Mouse (Mus musculus) spleen, adult 2 months (tissue): ENCODE results near the gene Slc25a22. TPM values are rescaled to one million over a fixed set of nuclear protein-coding genes. Genes with fewer than 3 reads are reported as not detected.
A peak's percentile ranks its signal among the peaks of the same experiment; 100 is the strongest.

Experiments
- DNase-seq, 2 experiments: peaks; one replicate each; pipeline versions ENCODE4 v3.0.0 to v3.0.0-alpha.2; 2012 to 2021; ENCODE audit warnings: low spot score in 2 of 2, low read depth in 1 of 2
- H3K27ac ChIP-seq: fragments of 200-500 bp; 2 replicates; pipeline ENCODE4 v1.5.1; 2012; ENCODE audit warnings: low read length, inconsistent platforms; ENCODE audit not compliant: insufficient read depth
- H3K27me3 ChIP-seq: fragments of 200-500 bp; 2 replicates; pipeline ENCODE4 v1.6.1; 2012; ENCODE audit warnings: mild to moderate bottlenecking, moderate library complexity, low read length, inconsistent platforms; ENCODE audit not compliant: control insufficient read depth, insufficient read depth
- H3K36me3 ChIP-seq: fragments of 200-500 bp; 2 replicates; pipeline ENCODE4 v1.6.1; 2012; ENCODE audit warnings: mild to moderate bottlenecking, low read length, inconsistent platforms; ENCODE audit not compliant: control insufficient read depth, insufficient read depth
- H3K4me1 ChIP-seq: fragments of 200-500 bp; 2 replicates; pipeline ENCODE4 v1.6.1; 2011; ENCODE audit warnings: inconsistent platforms; ENCODE audit not compliant: control insufficient read depth, insufficient read depth, insufficient read length
- H3K4me3 ChIP-seq: fragments of 200-500 bp; 2 replicates; pipeline ENCODE4 v1.5.1; 2011; ENCODE audit warnings: mild to moderate bottlenecking, inconsistent platforms; ENCODE audit not compliant: insufficient read depth, insufficient read length; ENCODE audit errors: extremely low read depth
- CTCF ChIP-seq: fragments of 200-500 bp; IDR thresholded peaks from 2 replicates; pipeline ENCODE4 v1.5.1; 2011; ENCODE audit warnings: mild to moderate bottlenecking, inconsistent platforms; ENCODE audit not compliant: insufficient read depth, insufficient read length, insufficient replicate concordance; ENCODE audit errors: extremely low read depth
- POLR2A ChIP-seq: fragments of 200-500 bp; IDR thresholded peaks from 2 replicates; pipeline ENCODE4 v1.6.1; 2011; ENCODE audit warnings: low read depth, low read length, inconsistent platforms
- WGBS: fragments of 180-500 bp; shearing (Covaris S2); methylation state at CpG from one replicate; pipeline ENCODE4 v1.1.7; 2018; 5-methylcytosine and 5-hydroxymethylcytosine counted together
- polyA plus RNA-seq: library from polyadenylated mRNA; depleted of rRNA; stranded (reverse); fragments of >200 nt; gene quantifications from 2 replicates; pipeline ENCODE4 v1.2.3, GENCODE M21; 2012

The Slc25a22 gene
- polyA plus RNA-seq, 1 experiment: 66.2 TPM

DNA sequence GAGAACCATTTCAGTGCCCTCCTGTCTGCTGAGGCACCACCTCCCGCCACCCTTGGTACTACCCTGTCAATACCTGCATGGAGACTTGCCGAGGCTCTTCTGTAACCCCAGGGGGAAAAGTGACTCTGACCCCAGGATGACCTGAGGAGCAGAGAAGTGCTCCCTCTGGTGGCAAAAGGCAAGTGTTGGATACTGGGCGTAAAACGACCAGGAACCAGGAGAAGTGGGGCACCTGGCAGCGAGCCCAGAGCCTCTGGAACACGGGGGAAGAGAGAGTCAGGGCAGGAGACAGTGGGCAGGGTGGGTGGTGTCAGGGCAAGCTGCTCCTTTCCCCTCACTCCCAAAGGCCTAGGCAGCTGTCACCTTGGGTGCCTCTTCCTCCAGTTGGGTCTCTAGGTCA is 2.9 kb upstream of the Slc25a22 start:
- H3K36me3 ChIP-seq: no peaks in the 10 kb centered on the region
- TF ChIP-seq CTCF: peak; percentile 51; the same call in 1 of the 2 replicates
- no peak for TF ChIP-seq POLR2A
- H3K4me3 ChIP-seq: no peak overlapping the region
- H3K27me3 ChIP-seq: no peaks in the 10 kb centered on the region
- DNase-seq: peak in 1 of 2 experiments; percentile 38
- no peak overlapping the region for H3K27ac ChIP-seq
- 41% methylated on average over 6 of the region's 6 CpGs for WGBS
- peaks cover 23% of the 10 kb centered on the region; the same call in 1 of the 2 replicates for H3K4me1 ChIP-seq

DNA sequence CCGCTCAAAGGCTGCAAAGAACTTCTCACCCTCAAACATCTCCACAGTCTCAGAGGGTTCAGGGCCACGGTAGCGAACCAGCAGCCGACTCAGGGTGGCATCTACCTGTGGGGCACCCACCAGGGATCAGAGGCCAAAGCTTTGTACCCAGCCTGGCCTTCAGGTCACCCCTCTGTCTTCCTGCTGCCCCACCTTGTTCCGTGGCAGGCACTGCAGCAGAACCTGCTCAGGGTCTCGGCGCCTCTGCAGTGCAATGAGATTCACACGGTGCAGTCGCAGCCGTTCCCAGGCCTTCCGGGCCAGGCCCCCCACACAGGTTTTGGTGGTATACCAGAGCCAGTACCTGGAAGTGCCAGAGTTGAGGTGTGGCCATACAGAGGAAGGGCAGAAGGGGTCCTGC is 2.1 kb upstream of the Slc25a22 start:
- Histone ChIP-seq H3K27me3 (no peaks in the 10 kb centered on the region), H3K36me3 (no peaks in the 10 kb centered on the region)

DNA sequence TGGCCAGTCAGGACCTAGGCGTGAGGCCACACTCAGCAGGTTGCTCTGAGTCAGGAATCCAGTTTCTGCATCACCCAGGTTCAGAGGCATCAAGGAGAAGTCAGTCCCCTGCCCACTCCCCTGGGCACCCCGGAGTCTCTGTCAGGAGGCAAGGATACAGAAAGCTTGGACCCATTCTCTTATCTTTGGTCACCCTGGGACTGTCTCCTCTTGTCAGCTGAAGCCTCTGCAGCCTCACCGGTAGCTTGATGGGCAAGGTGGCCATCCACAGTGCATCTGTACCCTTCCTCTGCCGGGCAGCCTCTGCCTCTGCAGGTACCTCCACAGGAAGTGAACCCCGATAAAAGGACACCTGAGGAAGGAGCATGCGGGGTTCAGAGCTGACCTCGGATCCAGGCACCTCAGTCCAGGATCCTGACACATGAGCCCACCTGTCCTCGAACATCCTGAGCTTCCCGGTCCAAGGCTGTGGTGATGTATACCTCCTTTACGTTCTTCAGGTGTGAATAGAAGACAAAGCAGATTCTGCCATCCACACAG is 1.5 kb upstream of the Slc25a22 start:
- Histone ChIP-seq H3K4me1 (peaks cover 33% of the 10 kb centered on the region; the same call in 1 of the 2 replicates), H3K36me3 (no peaks in the 10 kb centered on the region), H3K27ac (no peak overlapping the region), H3K27me3 (no peaks in the 10 kb centered on the region), H3K4me3 (no peak overlapping the region)
- TF ChIP-seq CTCF: no peak
- TF ChIP-seq POLR2A: no peak
- no peak for DNase-seq
- WGBS: 97% methylated on average over 10 of the region's 10 CpGs

More for the DNA sequence above, 2.1 kb upstream of the Slc25a22 start:
- Histone ChIP-seq H3K27ac (no peak overlapping the region), H3K4me3 (no peak overlapping the region), H3K4me1 (peaks cover 27% of the 10 kb centered on the region; the same call in 1 of the 2 replicates)
- no peak for DNase-seq
- 98% methylated on average over 11 of the region's 11 CpGs for WGBS
- TF ChIP-seq CTCF (no peak), POLR2A (no peak)

DNA sequence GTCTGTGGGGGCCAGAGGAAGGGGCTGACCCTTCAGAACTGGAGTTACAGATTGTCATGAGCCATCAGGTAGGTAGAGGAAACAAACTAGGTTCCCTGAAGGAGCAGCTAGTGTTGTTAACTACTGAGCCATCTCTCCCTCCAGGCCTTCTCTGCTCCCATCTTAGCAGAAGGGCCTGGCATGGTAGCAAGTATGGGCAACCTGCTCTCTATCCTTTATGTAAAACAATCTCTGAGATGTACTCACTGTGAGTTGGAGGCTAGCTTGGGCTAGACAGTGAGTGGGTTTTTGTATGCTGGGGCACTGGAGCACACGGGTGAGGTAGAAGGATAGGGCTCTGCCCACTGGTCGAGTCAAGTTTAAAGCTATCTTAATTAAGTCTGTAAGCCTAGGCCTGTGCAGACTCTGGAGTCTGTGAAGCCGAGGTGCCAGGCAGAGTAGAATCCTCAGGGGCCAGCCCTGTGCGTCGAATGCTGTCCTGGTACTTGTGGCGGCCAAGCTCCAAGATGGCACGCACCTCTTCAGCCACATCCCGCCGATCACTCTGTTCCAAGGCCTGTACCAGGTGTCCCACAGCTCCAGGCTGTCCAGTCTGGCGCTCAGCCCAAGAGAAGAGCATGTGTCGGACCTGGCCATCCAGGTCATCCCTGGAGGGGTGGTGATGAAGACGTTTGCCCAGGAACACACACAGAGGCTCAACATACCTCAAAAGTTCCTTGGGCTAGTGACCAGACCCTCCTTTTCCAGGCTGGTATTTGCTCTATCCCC is 693 bp upstream of the Slc25a22 start:
- peaks cover 5% of the 10 kb centered on the region for H3K36me3 ChIP-seq
- H3K27ac ChIP-seq: no peak overlapping the region
- 94% methylated on average over 12 of the region's 12 CpGs for WGBS
- no peak for TF ChIP-seq CTCF
- TF ChIP-seq POLR2A: no peak
- peaks cover 28% of the 10 kb centered on the region; the same call in 1 of the 2 replicates for H3K4me1 ChIP-seq
- H3K4me3 ChIP-seq: no peak overlapping the region
- DNase-seq: no peak
- no peaks in the 10 kb centered on the region for H3K27me3 ChIP-seq

DNA sequence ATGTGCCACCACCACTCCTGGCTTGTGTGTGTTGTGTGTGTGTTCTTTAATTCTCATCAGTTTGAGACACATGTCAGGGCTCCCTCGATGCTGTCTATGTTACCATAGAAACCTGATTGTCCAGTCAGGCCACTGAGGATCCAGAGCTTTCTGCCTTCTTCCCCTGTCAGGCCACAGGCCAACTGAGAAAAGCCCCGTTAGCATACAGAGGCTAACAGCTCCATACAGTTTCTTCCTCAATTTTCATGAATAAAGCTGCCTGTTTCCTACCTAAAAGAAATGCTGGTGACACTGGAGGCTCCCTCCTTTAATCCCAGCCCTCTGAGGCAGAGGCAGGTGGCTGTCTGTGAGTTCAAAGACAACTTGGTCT is 1.2 kb downstream of the Slc25a22 start:
- Histone ChIP-seq H3K4me3 (no peak overlapping the region), H3K27ac (no peak overlapping the region), H3K4me1 (peaks cover 24% of the 10 kb centered on the region; the same call in 1 of the 2 replicates), H3K27me3 (no peaks in the 10 kb centered on the region), H3K36me3 (peaks cover 12% of the 10 kb centered on the region)
- no peak for DNase-seq
- 48% methylated on average over 2 of the region's 2 CpGs for WGBS
- TF ChIP-seq CTCF (no peak), POLR2A (no peak)

DNA sequence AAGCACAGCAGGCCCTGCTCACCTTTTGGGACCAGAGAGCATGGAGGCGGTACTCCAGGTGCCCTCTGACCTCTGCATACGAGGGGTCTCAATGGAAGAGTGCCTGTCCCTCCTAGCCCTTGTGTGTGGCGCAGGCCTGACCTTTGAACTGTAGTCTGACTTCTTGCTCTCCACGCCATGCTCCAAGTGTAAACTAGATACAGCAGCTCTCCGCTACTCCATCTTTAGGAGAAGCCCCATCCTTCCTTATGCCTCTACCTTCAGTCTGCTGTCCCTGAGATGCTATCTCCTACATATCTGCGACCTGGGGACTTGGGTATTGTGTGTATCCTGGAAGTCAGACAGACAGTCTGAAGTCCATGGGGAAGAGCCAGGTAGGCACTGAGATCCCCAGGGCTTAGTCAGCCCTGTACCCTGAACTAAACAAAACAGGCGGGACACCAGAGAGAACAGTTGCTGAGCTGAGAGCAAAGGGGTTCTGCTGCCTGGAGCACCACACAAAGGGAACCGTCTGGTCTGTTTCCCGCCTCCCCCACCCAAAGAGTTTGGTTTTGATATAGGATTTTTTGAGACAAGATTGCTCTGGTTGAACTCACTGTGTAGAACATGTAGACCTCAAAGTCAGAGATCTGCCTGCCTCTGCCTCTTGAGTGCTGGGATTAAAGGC is 1.7 kb downstream of the Slc25a22 start:
- H3K4me3 ChIP-seq: no peak overlapping the region
- 78% methylated on average over 9 of the region's 9 CpGs for WGBS
- TF ChIP-seq POLR2A (no peak), CTCF (no peak)
- peaks cover 24% of the 10 kb centered on the region; the same call in 1 of the 2 replicates for H3K4me1 ChIP-seq
- DNase-seq: no peak
- peaks cover 15% of the 10 kb centered on the region for H3K36me3 ChIP-seq
- no peaks in the 10 kb centered on the region for H3K27me3 ChIP-seq
- 0 out of 2 replicates have a peak overlapping the region, but pooled peaks have one; percentile 28 for H3K27ac ChIP-seq
